Mouse (Mus musculus) embryonic stem cell, embryonic (primary cell): ENCODE measurements around the gene Slc10a7.

Source experiments
- CTCF ChIA-PET, 4 experiments: fragments of 300-600 bp in 2 of 4; fragments of 350-600 bp in 2 of 4; sonication (Branson Sonifier 250); formaldehyde crosslinking; loops; one replicate each; lab custom pipeline; 2022; ENCODE audit warnings: inconsistent platforms in 2 of 4; lab: Charles Lee
- POLR2A ChIA-PET, 4 experiments: fragments of 300-600 bp in 2 of 4; fragments of 350-600 bp in 2 of 4; sonication (Branson Sonifier 250); formaldehyde crosslinking; loops; one replicate each; lab custom pipeline; 2022; ENCODE audit warnings: antibody characterized with exemption in 4 of 4, inconsistent platforms in 1 of 4; lab: Charles Lee

Slc10a7 gene

GRCm38 (mm10) chr8:78764976-78765375, 255.8 kb downstream of the Slc10a7 start:
- CTCF ChIA-PET = no interaction called here
- POLR2A ChIA-PET = no interaction called here

- ChIA-PET POLR2A (no interaction called here), CTCF (no interaction called here)
Observed at GRCm38 (mm10) chr8:78765556-78765955, 256.4 kb downstream of the Slc10a7 start.

GRCm38 (mm10) chr8:78770584-78770983, 261.4 kb downstream of the Slc10a7 start:
- ChIA-PET CTCF (no interaction called here), POLR2A (no interaction called here)

- CTCF ChIA-PET = interaction anchor here in 1 of 4 experiments (0.6 kb wide), 1 partner anchor 335 kb away, joined by 7 read pairs; no protein-coding TSS in a partner anchor
- POLR2A ChIA-PET = interaction anchor here in 1 of 4 experiments (1.0 kb wide), 1 partner anchor 24 kb away, joined by 4 read pairs; no protein-coding TSS in a partner anchor
Observed at GRCm38 (mm10) chr8:78771256-78771655, 262.1 kb downstream of the Slc10a7 start.

GRCm38 (mm10) chr8:78776816-78777215, 267.7 kb downstream of the Slc10a7 start:
- ChIA-PET POLR2A (interaction anchor here in 1 of 4 experiments (1.4 kb wide), 1 partner anchor 44 kb away, joined by 3 read pairs; the partner anchor contains the start of gene Lsm6), CTCF (interaction anchor here in 1 of 4 experiments (0.6 kb wide), 1 partner anchor 576 kb away, joined by 6 read pairs; no protein-coding TSS in a partner anchor)
